Mouse (Mus musculus) ovary, postnatal 10 days (tissue): ENCODE results near the gene Plb1.
A peak's percentile ranks its signal among the peaks of the same experiment; 100 is the strongest.

ENCODE experiments used
- DNase-seq: peaks from one replicate; pipeline ENCODE4 v3.0.0; 2022; ENCODE audit warnings: low spot score

Plb1 gene

GRCm38 (mm10) chr5:32335172-32335571, 102.7 kb downstream of the Plb1 start:
- no peak for DNase-seq

- DNase-seq, result no peak
Measured at GRCm38 (mm10) chr5:32336092-32336491, 103.6 kb downstream of the Plb1 start.

- DNase-seq, result no peak
Measured at GRCm38 (mm10) chr5:32337336-32337735, 104.8 kb downstream of the Plb1 start.

GRCm38 (mm10) chr5:32338339-32338738, 105.8 kb downstream of the Plb1 start:
- no peak for DNase-seq

- DNase-seq, result no peak
Measured at GRCm38 (mm10) chr5:32338766-32339165, 106.3 kb downstream of the Plb1 start.

GRCm38 (mm10) chr5:32340246-32340645, 107.7 kb downstream of the Plb1 start:
- DNase-seq, result no peak

- no peak for DNase-seq
Measured at GRCm38 (mm10) chr5:32342711-32343285, 110.3 kb downstream of the Plb1 start.

- DNase-seq, result peak; percentile 23
Measured at GRCm38 (mm10) chr5:32346025-32346912, 113.8 kb downstream of the Plb1 start.

- no peak for DNase-seq
Measured at GRCm38 (mm10) chr5:32349718-32350117, 117.2 kb downstream of the Plb1 start.

- no peak for DNase-seq
Measured at GRCm38 (mm10) chr5:32350551-32351256, 118.2 kb downstream of the Plb1 start.

GRCm38 (mm10) chr5:32351721-32352465, 119.4 kb downstream of the Plb1 start:
- no peak for DNase-seq

- no peak for DNase-seq
Measured at GRCm38 (mm10) chr5:32352845-32353244, 120.3 kb downstream of the Plb1 start.

GRCm38 (mm10) chr5:32353280-32353679, 120.8 kb downstream of the Plb1 start:
- DNase-seq, result no peak

GRCm38 (mm10) chr5:32360511-32360910, 128.0 kb downstream of the Plb1 start:
- DNase-seq, result no peak

- DNase-seq, result no peak
Measured at GRCm38 (mm10) chr5:32361441-32362235, 129.1 kb downstream of the Plb1 start.

- no peak for DNase-seq
Measured at GRCm38 (mm10) chr5:32369391-32369790, 136.9 kb downstream of the Plb1 start.

GRCm38 (mm10) chr5:32371239-32371638, 138.7 kb downstream of the Plb1 start:
- no peak for DNase-seq

- DNase-seq, result no peak
Measured at GRCm38 (mm10) chr5:32378546-32378945, 146.0 kb downstream of the Plb1 start.

GRCm38 (mm10) chr5:32388656-32389055, 156.1 kb downstream of the Plb1 start:
- no peak for DNase-seq

- DNase-seq, result no peak
Measured at GRCm38 (mm10) chr5:32390295-32390694, 157.8 kb downstream of the Plb1 start.

GRCm38 (mm10) chr5:32392281-32392680, 159.8 kb downstream of the Plb1 start:
- no peak for DNase-seq
